Comparison of ENCODE assay signal across 25 mouse cellular contexts in genomic region chr9:108806379-108806778, GRCm38 (mm10). TPM values are rescaled to one million over a fixed set of nuclear protein-coding genes. Genes with fewer than 3 reads are reported as not detected.
A peak's percentile ranks its signal among the peaks of the same experiment; 100 is the strongest.
DNase-seq lines count a peak whose midpoint lies in the region; ATAC-seq and TF ChIP-seq lines count a peak whose summit lies in the region.
"Had no signal": no experiment of that assay in that cellular context is flagged by ENCODE, and none has a peak within 500 bp of the region (broad histone marks: within the 10 kb centered on the region; RNA-seq: fewer than 3 reads in every experiment).

No protein-coding gene starts in this region.

- DNase-seq in gastrocnemius, adult 2 months, result no peak
- no peak for DNase-seq in gastrocnemius, postnatal 36 days
- DNase-seq in heart, adult 9 months (ENCODE audit: low spot score in 2 of 2), result no peak
- DNase-seq in MEL (ENCODE audit: low read depth, low spot score), result no peak
- no peak for DNase-seq in liver, embryonic 14.5 days (ENCODE audit: low read depth in 3 of 3, low spot score in 3 of 3)
- DNase-seq in thymus, postnatal 4 days, result no peak
- DNase-seq in kidney, adult 2 months, result no peak
- DNase-seq: adrenal gland, postnatal 14 days; kidney, adult 8-10 months; kidney, postnatal 4 days; layer of hippocampus, adult 9-11 months; spleen, adult 18-20 months; thymus, postnatal 14 days had no signal

- no peak for TF ChIP-seq EP300 in MEL (IDR thresholded peaks at IDR 0.05; ENCODE audit: low read depth in 1 of 2, low read length in 2 of 2)
- no peak for TF ChIP-seq EP300 in liver, embryonic 14.5 days (IDR thresholded peaks at IDR 0.05; ENCODE audit: low read depth)

- no peaks in the 10 kb centered on the region for H3K27me3 ChIP-seq in heart, embryonic 16.5 days (ENCODE audit: control insufficient read depth, insufficient read depth, low read length)
- no peaks in the 10 kb centered on the region for H3K27me3 ChIP-seq in MEL (ENCODE audit: control insufficient read depth in 1 of 2, insufficient read depth in 2 of 2, low read length in 2 of 2)
- no peaks in the 10 kb centered on the region for H3K27me3 ChIP-seq in liver, embryonic 14.5 days (ENCODE audit: control insufficient read depth, insufficient read depth, low read length)
- no peaks in the 10 kb centered on the region for H3K27me3 ChIP-seq in kidney, adult 2 months (replicated peaks; ENCODE audit: control insufficient read depth, insufficient read depth, low read length)
- H3K27me3 ChIP-seq: intestine, embryonic 15.5 days; limb, embryonic 15.5 days; lung, embryonic 15.5 days; midbrain, embryonic 12.5 days had no signal

- no peak for TF ChIP-seq RAD21 in MEL (IDR thresholded peaks at IDR 0.05; ENCODE audit: low read depth, low read length)

- no peak overlapping the region for H3K4me2 ChIP-seq in heart, embryonic 16.5 days (ENCODE audit: low read depth, low read length)
- H3K4me2 ChIP-seq in liver, embryonic 14.5 days (ENCODE audit: low read depth), result peak overlapping the region; percentile 0; the same call in 1 of the 2 replicates
- H3K4me2 ChIP-seq: intestine, embryonic 15.5 days; limb, embryonic 15.5 days; lung, embryonic 15.5 days; midbrain, embryonic 12.5 days had no signal

- intact Hi-C loops in gastrocnemius, adult 2 months (cut with DNase I), result no loop called here
- intact Hi-C loops in gastrocnemius, postnatal 36 days (cut with DNase I), result no loop called here

- H3K36me3 ChIP-seq in heart, embryonic 16.5 days (ENCODE audit: control insufficient read depth, insufficient read depth), result peaks cover 36% of the 10 kb centered on the region
- H3K36me3 ChIP-seq in MEL (ENCODE audit: control insufficient read depth in 1 of 2, insufficient read depth in 2 of 2, low read length in 2 of 2), result peaks cover 13 to 26% of the 10 kb centered on the region in 2 experiments
- peaks cover 46% of the 10 kb centered on the region for H3K36me3 ChIP-seq in liver, embryonic 14.5 days (replicated peaks; ENCODE audit: control insufficient read depth, insufficient read depth, low read depth)
- H3K36me3 ChIP-seq in kidney, adult 2 months (ENCODE audit: control insufficient read depth, insufficient read depth, low read length), result 0 out of 2 replicates have a peak, but pooled peaks cover 1% of the 10 kb centered on the region

- ATAC-seq in heart, embryonic 16.5 days (replicated peaks; ENCODE audit: extremely low read depth, insufficient read depth, low FRiP score), result no peak
- ATAC-seq in liver, embryonic 14.5 days (ENCODE audit: insufficient read depth), result no peak
- ATAC-seq: forebrain, embryonic 16.5 days; hindbrain, embryonic 16.5 days; intestine, embryonic 15.5 days had no signal

- H3K9me3 ChIP-seq in heart, embryonic 16.5 days (replicated peaks; ENCODE audit: control insufficient read depth, low read length), result no peaks in the 10 kb centered on the region
- H3K9me3 ChIP-seq in MEL (replicated peaks; ENCODE audit: insufficient read depth, low read length), result no peaks in the 10 kb centered on the region
- no peaks in the 10 kb centered on the region for H3K9me3 ChIP-seq in liver, embryonic 14.5 days (ENCODE audit: control insufficient read depth, low read length)
- H3K9me3 ChIP-seq: heart, embryonic 10.5 days; intestine, embryonic 15.5 days; limb, embryonic 10.5 days; limb, embryonic 15.5 days; lung, embryonic 15.5 days; megakaryocyte, embryonic 14.5 days; midbrain, embryonic 12.5 days had no signal

- peaks cover 2% of the 10 kb centered on the region; the same call in 1 of the 2 replicates for H3K79me2 ChIP-seq in MEL (ENCODE audit: control insufficient read depth, insufficient read depth, low read length, poor library complexity)

- no peak overlapping the region for H3K4me3 ChIP-seq in gastrocnemius, adult 2 months
- H3K4me3 ChIP-seq in heart, embryonic 16.5 days (ENCODE audit: low read length), result no peak overlapping the region
- no peak overlapping the region for H3K4me3 ChIP-seq in MEL (ENCODE audit: control insufficient read depth in 1 of 2, insufficient read depth in 1 of 2, low read depth in 2 of 2, low read length in 2 of 2)
- H3K4me3 ChIP-seq in liver, embryonic 14.5 days (ENCODE audit: insufficient read depth in 1 of 2, low read depth in 2 of 2, low read length in 2 of 2), result no peak overlapping the region
- no peak overlapping the region for H3K4me3 ChIP-seq in kidney, adult 2 months (ENCODE audit: insufficient read depth, low read depth, low read length)
- H3K4me3 ChIP-seq: erythroblast, embryonic 14.5 days; heart, embryonic 10.5 days; intestine, embryonic 15.5 days; limb, embryonic 10.5 days; limb, embryonic 15.5 days; lung, embryonic 15.5 days; megakaryocyte, embryonic 14.5 days; midbrain, embryonic 12.5 days had no signal

- TF ChIP-seq POLR2A in MEL (IDR thresholded peaks at IDR 0.05; ENCODE audit: control insufficient read depth in 1 of 2, insufficient read depth in 1 of 2, low read depth in 1 of 2, low read length in 2 of 2, poor library complexity in 1 of 2), result no peak
- TF ChIP-seq POLR2A in kidney, adult 2 months (IDR thresholded peaks at IDR 0.05; ENCODE audit: low read depth, low read length), result no peak

- TF ChIP-seq CTCF in gastrocnemius, adult 2 months (IDR thresholded peaks at IDR 0.05), result no peak
- no peak for TF ChIP-seq CTCF in MEL (IDR thresholded peaks at IDR 0.05 in 2 of 3, conservative IDR thresholded peaks at IDR 0.05 in 1 of 3; ENCODE audit: control insufficient read depth in 1 of 3, insufficient read depth in 1 of 3, low read depth in 2 of 3, low read length in 3 of 3, poor library complexity in 1 of 3, severe bottlenecking in 1 of 3)
- no peak for TF ChIP-seq CTCF in liver, embryonic 14.5 days (IDR thresholded peaks at IDR 0.05; ENCODE audit: low read depth)
- TF ChIP-seq CTCF in kidney, adult 2 months (conservative IDR thresholded peaks at IDR 0.05; ENCODE audit: insufficient read depth, insufficient read length, low read depth, low read length), result no peak

- 0 out of 2 replicates have a peak overlapping the region, but pooled peaks have one; percentile 26 for H3K9ac ChIP-seq in heart, embryonic 16.5 days (ENCODE audit: low read length)
- no peak overlapping the region for H3K9ac ChIP-seq in MEL (ENCODE audit: control insufficient read depth, low read depth, low read length, poor library complexity, severe bottlenecking)
- peak overlapping the region; percentile 55; the same call in 1 of the 2 replicates for H3K9ac ChIP-seq in liver, embryonic 14.5 days (replicated peaks)
- H3K9ac ChIP-seq: intestine, embryonic 15.5 days; limb, embryonic 15.5 days; lung, embryonic 15.5 days; midbrain, embryonic 12.5 days had no signal

- H3K27ac ChIP-seq in gastrocnemius, adult 2 months, result peak overlapping the region; percentile 38
- H3K27ac ChIP-seq in heart, embryonic 16.5 days (ENCODE audit: low read length), result peak overlapping the region; percentile 56
- 0 out of 2 replicates have a peak overlapping the region, but pooled peaks have one; percentile 12 for H3K27ac ChIP-seq in MEL (ENCODE audit: control insufficient read depth, low read depth, low read length)
- peak overlapping the region; percentile 94 for H3K27ac ChIP-seq in liver, embryonic 14.5 days
- no peak overlapping the region for H3K27ac ChIP-seq in kidney, adult 2 months (ENCODE audit: insufficient read depth, low read depth, low read length)
- H3K27ac ChIP-seq: intestine, embryonic 15.5 days; kidney, postnatal 0 days; limb, embryonic 10.5 days; lung, embryonic 15.5 days; midbrain, embryonic 12.5 days had no signal

- H3K4me1 ChIP-seq in heart, embryonic 16.5 days (ENCODE audit: control insufficient read depth, insufficient read depth, low read length), result peaks cover 31% of the 10 kb centered on the region
- H3K4me1 ChIP-seq in MEL (ENCODE audit: control insufficient read depth in 1 of 2, insufficient read depth in 2 of 2, low read length in 2 of 2), result peaks cover 19 to 27% of the 10 kb centered on the region in 2 experiments
- peaks cover 35 to 40% of the 10 kb centered on the region in 2 experiments for H3K4me1 ChIP-seq in liver, embryonic 14.5 days (replicated peaks; ENCODE audit: control insufficient read depth in 2 of 2, insufficient read depth in 2 of 2, low read length in 1 of 2)
- no peaks in the 10 kb centered on the region; the same call in 1 of the 2 replicates for H3K4me1 ChIP-seq in kidney, adult 2 months (ENCODE audit: control insufficient read depth, insufficient read depth, low read length)

RNA-seq across cellular contexts. Expression of gene Nckipsd, which starts 1.8 kb away (rescaled TPM):
- 1 to 10 TPM; 3.6 to 5.3 TPM for total RNA-seq in gastrocnemius, adult 2 months (2021)
- total RNA-seq in gastrocnemius, postnatal 36 days (2021), result 1 to 10 TPM; 2.8 to 3.2 TPM
- 10.0 and 14.5 TPM in 2 replicates for polyA plus RNA-seq in heart, embryonic 16.5 days (2015; fragmentation: Nextera tagmentation; extraction: Ambion mirVana)
- 3.9 and 6.6 TPM in 2 replicates for total RNA-seq in MEL (2012; rRNA removed)
- 10 to 100 TPM in 1 of 2 experiments, not detected in 1; 10.3 TPM for polyA plus RNA-seq in MEL (2012; ENCODE audit: insufficient read depth in 1 of 2, insufficient read length in 2 of 2, low read depth in 1 of 2, low replicate concordance in 2 of 2, missing spikeins in 1 of 2)
- 3.4 and 4.0 TPM in 2 replicates for polyA plus RNA-seq in liver, embryonic 14.5 days (2012; rRNA removed)
- 3.2 TPM in 2 replicates for polyA plus RNA-seq in liver, embryonic 14.5 days (2014; fragmentation: Nextera tagmentation; extraction: Ambion mirVana)
- polyA plus RNA-seq in kidney, adult 2 months (2012; rRNA removed), result 19.1 and 24.1 TPM in 2 replicates

RNA-seq across cellular contexts. Expression of gene Celsr3, which starts 19.7 kb away (rescaled TPM):
- under 1 TPM in 1 of 2 experiments, not detected in 1; 0.05 TPM for total RNA-seq in gastrocnemius, adult 2 months (2021)
- not detected for total RNA-seq in gastrocnemius, postnatal 36 days (2021)
- polyA plus RNA-seq in heart, embryonic 16.5 days (2015; fragmentation: Nextera tagmentation; extraction: Ambion mirVana), result 0.05 and 0.13 TPM in 2 replicates
- total RNA-seq in MEL (2012; rRNA removed), result 0.12 TPM in 1 of 2 replicates, not detected in the other
- under 1 TPM in 1 of 2 experiments, not detected in 1; 0.03 TPM for polyA plus RNA-seq in MEL (2012; ENCODE audit: insufficient read depth in 1 of 2, insufficient read length in 2 of 2, low read depth in 1 of 2, low replicate concordance in 2 of 2, missing spikeins in 1 of 2)
- 0.19 and 0.27 TPM in 2 replicates for polyA plus RNA-seq in liver, embryonic 14.5 days (2012; rRNA removed)
- 0.01 and 0.06 TPM in 2 replicates for polyA plus RNA-seq in liver, embryonic 14.5 days (2014; fragmentation: Nextera tagmentation; extraction: Ambion mirVana)
- polyA plus RNA-seq in kidney, adult 2 months (2012; rRNA removed), result 0.18 and 0.19 TPM in 2 replicates

RNA-seq across cellular contexts. Expression of gene Ip6k2, which starts 22.8 kb away (rescaled TPM):
- total RNA-seq in gastrocnemius, adult 2 months (2021), result 10 to 100 TPM; 16.0 to 16.7 TPM
- 10 to 100 TPM in 1 of 2 experiments, 1 to 10 TPM in 1; 9.9 to 14.5 TPM for total RNA-seq in gastrocnemius, postnatal 36 days (2021)
- polyA plus RNA-seq in heart, embryonic 16.5 days (2015; fragmentation: Nextera tagmentation; extraction: Ambion mirVana), result 27.2 and 31.0 TPM in 2 replicates
- total RNA-seq in MEL (2012; rRNA removed), result 21.3 and 25.1 TPM in 2 replicates
- polyA plus RNA-seq in MEL (2012; ENCODE audit: insufficient read depth in 1 of 2, insufficient read length in 2 of 2, low read depth in 1 of 2, low replicate concordance in 2 of 2, missing spikeins in 1 of 2), result 10 to 100 TPM in 1 of 2 experiments, not detected in 1; 33.7 TPM
- polyA plus RNA-seq in liver, embryonic 14.5 days (2012; rRNA removed), result 27.7 and 29.2 TPM in 2 replicates
- 10.4 and 11.7 TPM in 2 replicates for polyA plus RNA-seq in liver, embryonic 14.5 days (2014; fragmentation: Nextera tagmentation; extraction: Ambion mirVana)
- 68.3 and 78.0 TPM in 2 replicates for polyA plus RNA-seq in kidney, adult 2 months (2012; rRNA removed)

RNA-seq across cellular contexts. Expression of gene Slc26a6, which starts 46.7 kb away (rescaled TPM):
- total RNA-seq in gastrocnemius, adult 2 months (2021), result 10 to 100 TPM; 15.7 to 21.2 TPM
- total RNA-seq in gastrocnemius, postnatal 36 days (2021), result 10 to 100 TPM; 16.5 to 19.3 TPM
- 7.6 and 7.8 TPM in 2 replicates for polyA plus RNA-seq in heart, embryonic 16.5 days (2015; fragmentation: Nextera tagmentation; extraction: Ambion mirVana)
- 8.0 and 8.7 TPM in 2 replicates for total RNA-seq in MEL (2012; rRNA removed)
- 10 to 100 TPM in 1 of 2 experiments, not detected in 1; 13.2 TPM for polyA plus RNA-seq in MEL (2012; ENCODE audit: insufficient read depth in 1 of 2, insufficient read length in 2 of 2, low read depth in 1 of 2, low replicate concordance in 2 of 2, missing spikeins in 1 of 2)
- 4.1 and 4.6 TPM in 2 replicates for polyA plus RNA-seq in liver, embryonic 14.5 days (2012; rRNA removed)
- polyA plus RNA-seq in liver, embryonic 14.5 days (2014; fragmentation: Nextera tagmentation; extraction: Ambion mirVana), result 5.9 and 7.0 TPM in 2 replicates
- 33.9 and 37.2 TPM in 2 replicates for polyA plus RNA-seq in kidney, adult 2 months (2012; rRNA removed)
